Mouse (Mus musculus) intestine, embryonic 15.5 days (tissue): ENCODE measurements around the gene Gck. TPM values are rescaled to one million over a fixed set of nuclear protein-coding genes. Genes with fewer than 3 reads are reported as not detected.

Experiments used
- ATAC-seq: fragments of 200-750 bp; cut with Nextera tagmentation; 2 replicates; pipeline ENCODE4 v1.8.0; 2017; ENCODE audit warnings: moderate TSS enrichment, moderate library complexity
- H3K27ac ChIP-seq: fragments of 300-500 bp; sonication (generic); 2 replicates; pipeline ENCODE4 v1.5.1; 2015; ENCODE audit warnings: mild to moderate bottlenecking, inconsistent platforms
- H3K27me3 ChIP-seq: fragments of 300-500 bp; sonication (generic); replicated peaks from 2 replicates; pipeline ENCODE4 v1.6.1; 2015; ENCODE audit warnings: inconsistent platforms
- H3K36me3 ChIP-seq: fragments of 300-500 bp; sonication (generic); 2 replicates; pipeline ENCODE4 v1.6.1; 2015; ENCODE audit warnings: inconsistent platforms
- H3K4me1 ChIP-seq: fragments of 300-500 bp; sonication (generic); replicated peaks from 2 replicates; pipeline ENCODE4 v1.6.1; 2015; ENCODE audit warnings: inconsistent platforms
- H3K4me2 ChIP-seq: fragments of 300-500 bp; sonication (generic); replicated peaks from 2 replicates; pipeline ENCODE4 v1.6.1; 2015; ENCODE audit warnings: mild to moderate bottlenecking, inconsistent platforms
- H3K4me3 ChIP-seq: fragments of 300-500 bp; sonication (generic); replicated peaks from 2 replicates; pipeline ENCODE4 v1.5.1; 2015; ENCODE audit warnings: inconsistent platforms
- H3K9ac ChIP-seq: fragments of 300-500 bp; sonication (generic); 2 replicates; pipeline ENCODE4 v1.6.1; 2015; ENCODE audit warnings: inconsistent platforms
- H3K9me3 ChIP-seq: fragments of 300-500 bp; sonication (generic); 2 replicates; pipeline ENCODE4 v1.6.1; 2016; ENCODE audit warnings: inconsistent platforms
- WGBS: fragments of 180-500 bp; shearing (Covaris S2); methylation state at CpG from one replicate; pipeline ENCODE4 v1.1.7; 2015; 5-methylcytosine and 5-hydroxymethylcytosine counted together
- polyA plus RNA-seq: library from polyadenylated mRNA; unstranded; fragments of >200 nt; fragmentation: Nextera tagmentation; extraction: Ambion mirVana; gene quantifications from 2 replicates; pipeline ENCODE4 v1.2.1, GENCODE M21; 2015

Gene Gck
- polyA plus RNA-seq, 1 experiment from 2014 or later: 3.1 TPM

- no peaks in the 10 kb centered on the region for H3K4me1 ChIP-seq
- no peaks in the 10 kb centered on the region for H3K9me3 ChIP-seq
- WGBS: 92% methylated on average over 4 of the region's 4 CpGs
- no peak overlapping the region for H3K4me2 ChIP-seq
- H3K36me3 ChIP-seq: no peaks in the 10 kb centered on the region
- no peaks in the 10 kb centered on the region for H3K27me3 ChIP-seq
- H3K4me3 ChIP-seq: no peak overlapping the region
- no peak overlapping the region for H3K27ac ChIP-seq
- no peak overlapping the region for H3K9ac ChIP-seq
- ATAC-seq: no peak
These were observed 30.3 kb downstream of the Gck start for GRCm38 (mm10) chr11:5919606-5920005.

GRCm38 (mm10) chr11:5918111-5918510 is 31.8 kb downstream of the Gck start:
- Histone ChIP-seq H3K4me1 (no peaks in the 10 kb centered on the region), H3K9me3 (no peaks in the 10 kb centered on the region), H3K9ac (no peak overlapping the region), H3K4me2 (no peak overlapping the region), H3K4me3 (no peak overlapping the region), H3K27me3 (no peaks in the 10 kb centered on the region), H3K27ac (no peak overlapping the region), H3K36me3 (no peaks in the 10 kb centered on the region)
- ATAC-seq: no peak
- 62% methylated on average over 2 of the region's 2 CpGs for WGBS

- Histone ChIP-seq H3K4me2 (no peak overlapping the region), H3K4me1 (peaks cover 2% of the 10 kb centered on the region; the same call in 1 of the 2 replicates), H3K36me3 (no peaks in the 10 kb centered on the region), H3K9me3 (no peaks in the 10 kb centered on the region), H3K27ac (no peak overlapping the region), H3K9ac (no peak overlapping the region), H3K27me3 (no peaks in the 10 kb centered on the region), H3K4me3 (no peak overlapping the region)
- ATAC-seq: no peak
- 69% methylated on average over 8 of the region's 8 CpGs for WGBS
These were observed 33.7 kb downstream of the Gck start for GRCm38 (mm10) chr11:5916178-5916548.

GRCm38 (mm10) chr11:5915429-5916177 is 34.3 kb downstream of the Gck start:
- no peak overlapping the region for H3K4me2 ChIP-seq
- peaks cover 2% of the 10 kb centered on the region; the same call in 1 of the 2 replicates for H3K4me1 ChIP-seq
- WGBS: 73% methylated on average over 5 of the region's 5 CpGs
- no peaks in the 10 kb centered on the region for H3K36me3 ChIP-seq
- no peak overlapping the region for H3K4me3 ChIP-seq
- no peak overlapping the region for H3K9ac ChIP-seq
- no peak for ATAC-seq
- H3K9me3 ChIP-seq: no peaks in the 10 kb centered on the region
- no peaks in the 10 kb centered on the region for H3K27me3 ChIP-seq
- no peak overlapping the region for H3K27ac ChIP-seq

- H3K9ac ChIP-seq: no peak overlapping the region
- no peak overlapping the region for H3K27ac ChIP-seq
- H3K9me3 ChIP-seq: no peaks in the 10 kb centered on the region
- WGBS: 61% methylated on average over 5 of the region's 5 CpGs
- no peak overlapping the region for H3K4me2 ChIP-seq
- H3K36me3 ChIP-seq: no peaks in the 10 kb centered on the region
- no peaks in the 10 kb centered on the region for H3K27me3 ChIP-seq
- H3K4me1 ChIP-seq: peaks cover 2% of the 10 kb centered on the region; the same call in 1 of the 2 replicates
- no peak for ATAC-seq
- no peak overlapping the region for H3K4me3 ChIP-seq
These were observed 34.9 kb downstream of the Gck start for GRCm38 (mm10) chr11:5914940-5915339.

- Histone ChIP-seq H3K4me3 (no peak overlapping the region), H3K27ac (no peak overlapping the region), H3K9ac (no peak overlapping the region), H3K4me2 (no peak overlapping the region), H3K27me3 (no peaks in the 10 kb centered on the region), H3K9me3 (no peaks in the 10 kb centered on the region), H3K4me1 (peaks cover 2% of the 10 kb centered on the region; the same call in 1 of the 2 replicates), H3K36me3 (no peaks in the 10 kb centered on the region)
- WGBS: 84% methylated on average over 4 of the region's 4 CpGs
- ATAC-seq: no peak
These were observed 35.9 kb downstream of the Gck start for GRCm38 (mm10) chr11:5913936-5914335.

GRCm38 (mm10) chr11:5913256-5913655 is 36.6 kb downstream of the Gck start:
- H3K36me3 ChIP-seq: no peaks in the 10 kb centered on the region
- H3K9me3 ChIP-seq: no peaks in the 10 kb centered on the region
- H3K27ac ChIP-seq: no peak overlapping the region
- no peak overlapping the region for H3K4me3 ChIP-seq
- 72% methylated on average over 8 of the region's 8 CpGs for WGBS
- H3K27me3 ChIP-seq: no peaks in the 10 kb centered on the region
- H3K4me1 ChIP-seq: peaks cover 2% of the 10 kb centered on the region; the same call in 1 of the 2 replicates
- ATAC-seq: no peak
- H3K4me2 ChIP-seq: no peak overlapping the region
- no peak overlapping the region for H3K9ac ChIP-seq

GRCm38 (mm10) chr11:5912635-5913034 is 37.2 kb downstream of the Gck start:
- Histone ChIP-seq H3K4me2 (no peak overlapping the region), H3K4me3 (no peak overlapping the region), H3K27ac (no peak overlapping the region), H3K9me3 (no peaks in the 10 kb centered on the region), H3K4me1 (peaks cover 2% of the 10 kb centered on the region; the same call in 1 of the 2 replicates), H3K36me3 (no peaks in the 10 kb centered on the region), H3K27me3 (no peaks in the 10 kb centered on the region), H3K9ac (no peak overlapping the region)
- 30% methylated on average over 5 of the region's 5 CpGs for WGBS
- ATAC-seq: no peak; the same call in 1 of the 2 replicates

- Histone ChIP-seq H3K27me3 (no peaks in the 10 kb centered on the region), H3K4me1 (peaks cover 6% of the 10 kb centered on the region; the same call in 1 of the 2 replicates), H3K36me3 (no peaks in the 10 kb centered on the region), H3K9me3 (no peaks in the 10 kb centered on the region), H3K4me2 (0 out of 2 replicates have a peak overlapping the region, but pooled peaks have one; percentile 4), H3K4me3 (no peak overlapping the region), H3K27ac (peak overlapping the region; percentile 62), H3K9ac (no peak overlapping the region)
- 44% methylated on average over 4 of the region's 4 CpGs for WGBS
- peak; percentile 91 for ATAC-seq
These were observed 41.2 kb downstream of the Gck start for GRCm38 (mm10) chr11:5908642-5909041.

- WGBS: 63% methylated on average over 5 of the region's 5 CpGs
- peaks cover 7% of the 10 kb centered on the region for H3K4me1 ChIP-seq
- no peak for ATAC-seq
These were observed 42.8 kb downstream of the Gck start for GRCm38 (mm10) chr11:5907096-5907495.

GRCm38 (mm10) chr11:5905778-5906518 is 43.9 kb downstream of the Gck start:
- H3K4me2 ChIP-seq: no peak overlapping the region
- no peaks in the 10 kb centered on the region for H3K9me3 ChIP-seq
- peaks cover 18% of the 10 kb centered on the region for H3K4me1 ChIP-seq
- ATAC-seq: no peak
- H3K27ac ChIP-seq: no peak overlapping the region
- H3K36me3 ChIP-seq: no peaks in the 10 kb centered on the region
- 85% methylated on average over 10 of the region's 10 CpGs for WGBS
- H3K4me3 ChIP-seq: no peak overlapping the region
- no peak overlapping the region for H3K9ac ChIP-seq
- no peaks in the 10 kb centered on the region for H3K27me3 ChIP-seq

More at GRCm38 (mm10) chr11:5907096-5907495, 42.8 kb downstream of the Gck start:
- Histone ChIP-seq H3K4me2 (no peak overlapping the region), H3K9me3 (no peaks in the 10 kb centered on the region), H3K27me3 (no peaks in the 10 kb centered on the region), H3K9ac (no peak overlapping the region), H3K4me3 (no peak overlapping the region), H3K27ac (no peak overlapping the region), H3K36me3 (no peaks in the 10 kb centered on the region)

- 95% methylated on average over 6 of the region's 6 CpGs for WGBS
These were observed 45.0 kb downstream of the Gck start for GRCm38 (mm10) chr11:5904871-5905270.

More at GRCm38 (mm10) chr11:5904871-5905270, 45.0 kb downstream of the Gck start:
- Histone ChIP-seq H3K27ac (no peak overlapping the region), H3K9me3 (no peaks in the 10 kb centered on the region), H3K9ac (no peak overlapping the region), H3K4me3 (no peak overlapping the region), H3K4me1 (peaks cover 21% of the 10 kb centered on the region), H3K27me3 (no peaks in the 10 kb centered on the region), H3K36me3 (no peaks in the 10 kb centered on the region), H3K4me2 (no peak overlapping the region)
- ATAC-seq: no peak
